Mouse (Mus musculus) hindlimb bud, embryonic 11.5 days (tissue): ENCODE measurements at regions not wholly inside any gene's neighbourhood (a gene's known extent, or its start where the extent isn't known, plus 50 kb on each side); places are given as distances from the start of the nearest gene placed in this dataset.

Experiments used
- DNase-seq: peaks from one replicate; pipeline ENCODE4 v3.0.0-alpha.2; 2012; ENCODE audit warnings: low read depth, low spot score; ENCODE audit errors: extremely low spot score

DNA sequence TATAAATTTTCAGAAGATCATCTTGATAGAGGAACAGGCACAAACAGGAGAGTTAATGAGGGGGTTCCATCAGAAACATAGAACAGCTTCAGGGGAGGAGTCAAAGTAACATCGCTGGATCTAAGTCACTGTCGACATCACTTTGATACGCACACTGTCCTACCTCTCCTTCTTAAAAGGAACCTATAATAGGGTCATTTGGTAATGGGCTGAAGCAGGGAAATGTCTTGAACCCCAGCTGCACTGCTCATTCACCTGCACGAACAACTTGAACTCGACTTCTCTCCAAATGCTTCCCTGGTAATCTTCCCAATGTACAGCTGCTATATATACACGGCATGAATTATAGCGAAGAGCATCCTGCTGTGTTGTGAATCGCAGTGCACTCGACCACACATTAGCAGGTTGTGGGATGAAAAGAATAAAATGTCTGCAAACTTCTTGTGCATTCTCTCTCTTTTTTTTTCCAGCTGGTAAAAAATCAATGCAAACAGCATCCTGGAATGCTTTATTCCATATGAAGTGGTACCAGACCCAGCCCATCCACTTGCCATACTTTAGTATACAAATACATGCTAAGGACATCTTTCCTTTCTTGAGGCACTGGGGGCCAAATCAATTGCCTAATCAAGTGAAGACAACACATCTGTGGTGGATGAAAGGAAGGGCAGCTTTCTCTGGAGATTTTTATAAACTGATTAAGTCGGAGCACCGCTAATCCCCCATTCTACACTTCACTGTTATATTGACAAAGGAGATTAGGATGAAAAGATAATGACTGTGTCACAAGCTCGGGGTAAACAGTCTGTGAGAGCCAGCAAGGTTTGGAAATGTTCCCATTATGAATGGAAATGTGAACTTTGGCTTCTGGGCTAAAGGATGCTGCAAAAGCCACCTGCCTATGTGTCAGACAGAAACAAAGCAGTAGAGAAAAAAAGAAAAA lies 325.6 kb upstream of the Itga1 start:
- DNase-seq, result no peak

DNA sequence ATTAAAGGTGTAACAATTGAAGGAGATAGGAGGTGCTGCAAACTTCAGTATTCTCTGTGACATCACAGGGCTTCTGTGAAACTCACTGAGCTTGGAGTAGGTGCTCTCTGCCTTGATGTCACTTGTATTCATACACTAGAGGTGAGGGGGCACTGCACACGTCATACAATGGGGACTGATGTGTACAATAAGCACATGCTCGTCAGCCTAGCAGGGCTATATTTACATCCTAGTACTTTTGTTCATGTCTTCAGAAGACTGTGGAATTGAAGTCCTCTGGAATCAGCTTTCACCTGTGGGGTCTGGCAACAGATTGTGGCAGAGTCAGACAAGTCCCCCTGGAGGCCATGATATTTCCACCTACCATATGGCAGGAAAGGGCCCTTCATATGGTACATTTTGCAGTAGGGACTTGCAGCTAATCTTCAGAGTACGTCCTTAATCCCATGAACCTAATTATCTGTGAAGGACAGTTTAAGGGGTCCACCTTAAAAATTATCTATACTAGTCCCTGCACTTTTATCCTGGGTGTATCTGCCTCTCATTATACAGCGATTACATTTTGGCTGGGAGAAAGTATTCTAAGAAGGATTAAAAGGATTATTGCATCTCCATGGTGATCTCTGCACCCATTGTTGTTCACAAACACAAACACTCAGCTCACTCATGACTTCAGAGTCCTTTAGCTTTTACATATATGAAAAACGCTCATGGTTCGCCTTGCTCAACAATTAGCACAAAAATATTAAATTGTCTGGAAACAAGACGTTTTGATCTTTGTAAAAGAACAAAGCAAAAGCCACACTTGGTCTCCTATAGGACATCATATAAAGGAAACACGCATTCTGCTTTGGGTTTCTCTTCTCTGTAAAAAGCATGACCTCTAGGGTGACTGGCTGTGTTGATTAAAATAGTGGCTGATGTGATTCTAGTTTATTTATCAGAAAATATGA lies 324.1 kb upstream of the Itga1 start:
- no peak for DNase-seq

DNA sequence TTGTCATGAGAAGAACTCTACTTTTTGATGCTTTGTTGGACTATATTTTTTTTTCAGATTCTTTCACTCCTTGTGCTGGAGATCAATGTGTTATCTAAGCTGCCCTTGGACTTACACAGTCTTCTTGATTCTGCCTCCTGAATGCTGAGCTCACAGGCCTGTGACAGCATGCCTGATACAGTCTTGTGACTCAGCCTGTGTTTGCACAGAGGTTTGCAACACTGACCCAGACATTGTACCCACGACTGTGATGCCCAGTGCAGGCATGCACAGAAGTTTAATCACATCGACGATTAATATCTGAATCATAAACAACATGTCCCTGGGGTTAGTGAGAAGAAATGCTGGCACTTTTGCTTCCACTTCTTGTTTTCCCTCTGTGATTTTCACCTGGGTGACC lies 322.0 kb upstream of the Itga1 start:
- DNase-seq, result no peak

DNA sequence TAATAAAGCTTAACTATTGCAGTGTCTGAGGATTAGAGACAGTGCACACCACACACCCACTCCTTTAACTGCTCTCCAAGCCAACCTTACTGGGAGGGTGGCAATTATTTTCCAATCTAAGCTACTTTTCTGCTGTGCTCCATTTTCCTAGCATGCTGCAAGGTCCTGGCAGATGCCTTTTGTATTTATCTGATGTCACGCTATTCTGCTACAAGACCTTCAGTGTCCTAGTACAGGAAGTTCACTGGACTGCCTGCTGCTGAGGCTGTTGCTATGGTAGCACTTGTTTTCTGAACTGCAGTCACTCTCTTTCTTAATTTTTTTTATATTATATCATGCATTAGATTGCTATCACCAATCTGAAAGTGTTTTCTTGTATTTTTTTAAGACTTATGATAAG lies 319.7 kb upstream of the Itga1 start:
- no peak for DNase-seq

DNA sequence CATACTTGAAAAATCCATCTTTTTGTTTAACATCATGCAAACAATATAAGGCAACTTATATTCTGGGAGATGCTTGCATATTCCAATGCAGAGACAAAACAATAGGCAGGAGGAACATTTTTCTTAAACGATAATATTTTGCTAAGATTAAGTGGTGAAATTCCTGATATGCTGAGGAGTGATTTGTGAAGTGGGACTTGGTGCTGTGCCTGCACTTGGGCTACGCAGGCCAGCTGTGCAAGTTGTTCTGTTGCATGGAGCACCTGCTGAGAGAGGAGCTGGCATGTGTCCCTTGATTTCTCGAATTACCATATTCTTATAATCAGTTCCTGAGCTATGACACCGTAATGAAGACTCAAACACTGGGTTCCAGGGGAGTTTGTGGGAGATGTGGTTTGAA lies 316.1 kb upstream of the Itga1 start:
- DNase-seq, result no peak

DNA sequence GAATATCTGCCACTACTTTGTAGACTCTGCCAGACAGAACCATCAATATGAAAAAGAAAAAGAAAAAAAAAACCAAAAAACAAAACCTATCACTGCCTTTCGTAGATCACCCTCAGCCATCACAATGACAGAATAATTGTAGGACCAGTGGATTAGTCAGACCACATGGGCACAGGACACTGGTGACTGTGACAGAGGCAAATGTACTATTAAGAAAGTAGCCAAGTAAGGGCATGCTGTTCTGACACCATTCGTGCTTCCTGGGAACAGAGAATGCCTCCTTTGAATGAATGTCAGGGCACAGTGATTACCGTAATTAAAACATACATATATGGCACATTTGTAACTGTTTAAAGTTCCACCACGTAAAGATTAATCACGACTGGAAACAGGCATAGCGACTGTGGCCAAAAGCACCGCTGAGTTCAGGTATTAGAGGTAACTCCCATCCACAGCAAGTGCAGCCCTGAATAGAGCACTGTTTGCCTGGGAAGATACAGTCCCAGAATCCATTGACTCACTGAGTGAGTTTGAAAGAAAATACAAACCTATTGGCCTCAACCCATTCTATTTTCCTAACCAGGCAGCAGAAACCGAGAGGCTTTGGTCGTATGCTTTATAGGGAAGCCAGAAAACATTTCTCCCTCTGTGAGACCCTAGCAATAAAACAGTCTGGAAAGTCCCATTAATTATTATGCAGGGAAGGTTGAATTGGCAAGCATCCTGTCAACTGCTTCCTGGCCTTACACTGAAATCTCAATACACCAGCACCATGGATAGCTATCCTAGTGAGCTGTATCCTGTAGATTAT lies 312.2 kb upstream of the Itga1 start:
- peak; percentile 8 for DNase-seq

DNA sequence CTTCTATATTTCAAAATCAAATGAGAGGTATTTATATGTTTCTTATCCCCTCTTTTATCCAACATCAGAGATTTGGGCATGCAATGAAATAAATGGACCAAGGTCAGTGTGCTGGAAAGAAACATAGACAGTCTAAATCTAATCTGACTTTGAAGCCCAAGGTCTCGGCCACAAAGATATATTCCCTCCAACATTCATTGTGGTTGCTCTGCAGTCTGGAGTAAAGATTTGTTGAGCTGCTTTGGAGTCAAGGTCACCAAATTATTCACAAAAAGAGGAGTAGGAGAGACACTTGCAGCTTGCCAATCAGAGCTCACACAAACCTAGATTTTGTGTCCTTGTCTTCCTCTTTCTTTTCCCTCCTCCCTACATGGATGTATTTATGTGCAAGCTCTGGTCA lies 304.2 kb upstream of the Itga1 start:
- no peak for DNase-seq

DNA sequence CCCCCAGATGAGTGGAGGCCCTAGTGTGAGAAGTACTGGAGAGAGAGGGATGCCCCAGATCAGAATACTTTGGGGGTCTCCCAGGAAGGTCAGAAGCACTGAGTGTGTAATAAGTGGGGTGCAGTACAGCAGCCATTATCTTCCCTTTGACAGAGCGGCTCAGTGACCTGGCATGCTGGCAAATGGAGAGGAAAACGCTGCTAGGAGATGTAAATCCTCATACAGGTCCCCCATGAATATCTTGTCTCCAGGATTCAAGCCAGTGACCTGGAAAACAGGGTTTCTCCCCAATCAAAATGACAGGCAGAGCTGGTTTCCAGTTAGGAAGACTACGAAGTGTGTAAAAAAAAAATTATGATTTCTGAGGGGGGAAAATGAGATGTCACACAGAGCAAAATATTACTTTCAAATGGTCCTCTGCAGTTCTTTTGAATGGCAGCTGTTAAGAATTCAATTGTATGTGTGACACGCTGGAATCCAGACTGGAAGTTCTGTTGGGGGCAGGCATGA lies 299.0 kb upstream of the Itga1 start:
- no peak for DNase-seq

DNA sequence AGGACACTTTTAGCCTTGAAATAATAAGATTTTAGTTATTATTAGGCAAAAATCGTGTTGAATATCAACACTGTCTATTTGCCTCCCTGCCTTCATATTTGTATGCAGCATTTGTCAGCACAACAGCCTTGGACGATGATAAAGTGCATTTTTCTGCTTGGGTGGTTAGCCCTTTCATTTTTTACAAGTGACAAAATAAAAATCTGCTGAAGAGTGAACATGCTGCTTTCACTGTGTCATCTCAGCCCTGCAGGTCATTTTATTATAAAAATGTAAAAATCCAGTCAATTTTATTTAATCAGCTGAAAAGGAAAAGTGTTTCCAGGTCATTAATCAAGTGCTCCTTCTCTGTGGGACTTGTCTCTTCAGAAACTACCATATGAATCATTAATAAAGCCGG lies 277.9 kb upstream of the Itga1 start:
- DNase-seq, result no peak

DNA sequence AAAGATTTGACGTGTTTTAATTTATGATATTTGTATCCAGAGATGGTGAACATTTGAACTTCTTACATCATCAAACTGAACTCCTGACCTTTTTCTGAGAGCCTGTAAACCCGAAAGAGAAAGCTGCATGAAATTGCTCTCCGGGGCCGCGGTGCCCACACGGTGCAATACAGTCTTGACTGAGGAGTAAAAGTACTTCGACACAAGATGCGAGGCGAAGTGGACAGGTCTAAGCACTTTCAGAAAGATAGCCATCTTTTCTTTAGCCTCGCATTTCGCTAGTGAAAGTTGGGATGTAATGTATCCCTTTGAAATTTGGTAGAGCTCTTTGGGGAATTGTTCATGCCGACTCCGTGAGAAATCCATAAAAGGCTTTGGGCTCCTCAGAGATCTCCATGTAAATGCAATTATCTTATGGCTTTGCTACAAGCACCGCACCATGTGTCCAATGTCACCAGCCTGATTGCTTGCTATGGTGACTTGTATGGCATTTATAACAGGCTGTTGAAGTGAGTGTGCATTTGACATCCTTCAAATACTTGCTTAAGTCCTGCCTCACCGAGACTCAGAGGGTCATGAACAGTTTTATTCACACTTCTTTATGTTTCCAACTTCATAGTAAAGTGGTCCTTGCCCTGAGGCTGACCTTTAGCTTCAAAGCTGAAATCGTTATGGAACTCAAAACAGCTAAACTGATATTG lies 274.6 kb upstream of the Itga1 start:
- no peak for DNase-seq

DNA sequence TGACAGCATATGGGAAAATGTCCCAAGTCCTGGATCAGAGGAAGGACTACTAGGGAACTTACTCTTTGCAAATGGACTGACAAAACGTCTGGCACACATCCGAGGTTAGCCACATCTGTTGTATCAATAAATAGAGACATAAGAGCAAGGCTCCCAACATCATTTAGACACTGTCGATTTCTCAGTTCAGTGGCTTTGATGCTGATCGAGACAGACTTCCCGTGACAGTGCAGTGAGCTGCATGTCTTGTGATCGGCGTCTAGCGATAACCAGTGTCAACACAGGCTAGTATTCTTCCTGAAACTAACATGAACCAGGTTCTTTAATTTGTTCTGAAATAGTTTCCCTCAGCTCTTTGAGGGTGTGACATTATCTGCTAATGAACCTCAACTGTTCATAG lies 259.7 kb upstream of the Itga1 start:
- DNase-seq, result no peak

DNA sequence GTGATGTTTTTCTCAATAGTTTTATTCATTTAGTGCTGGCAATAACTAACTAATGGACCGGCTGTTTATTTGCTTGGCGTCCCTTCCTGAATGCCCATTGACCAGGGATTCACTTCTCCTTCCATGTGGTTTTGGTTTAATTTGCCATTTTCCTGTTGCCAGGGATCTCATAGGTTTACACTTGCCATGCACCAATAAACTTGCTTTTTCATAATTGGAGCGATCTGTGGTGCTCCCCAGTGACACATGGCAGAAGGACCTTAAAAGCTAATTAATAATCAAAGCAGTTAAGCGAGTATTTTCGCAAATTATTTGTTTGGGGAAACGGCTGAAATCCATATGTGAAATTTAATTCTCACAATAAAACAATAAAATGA lies 245.2 kb upstream of the Itga1 start:
- no peak for DNase-seq

DNA sequence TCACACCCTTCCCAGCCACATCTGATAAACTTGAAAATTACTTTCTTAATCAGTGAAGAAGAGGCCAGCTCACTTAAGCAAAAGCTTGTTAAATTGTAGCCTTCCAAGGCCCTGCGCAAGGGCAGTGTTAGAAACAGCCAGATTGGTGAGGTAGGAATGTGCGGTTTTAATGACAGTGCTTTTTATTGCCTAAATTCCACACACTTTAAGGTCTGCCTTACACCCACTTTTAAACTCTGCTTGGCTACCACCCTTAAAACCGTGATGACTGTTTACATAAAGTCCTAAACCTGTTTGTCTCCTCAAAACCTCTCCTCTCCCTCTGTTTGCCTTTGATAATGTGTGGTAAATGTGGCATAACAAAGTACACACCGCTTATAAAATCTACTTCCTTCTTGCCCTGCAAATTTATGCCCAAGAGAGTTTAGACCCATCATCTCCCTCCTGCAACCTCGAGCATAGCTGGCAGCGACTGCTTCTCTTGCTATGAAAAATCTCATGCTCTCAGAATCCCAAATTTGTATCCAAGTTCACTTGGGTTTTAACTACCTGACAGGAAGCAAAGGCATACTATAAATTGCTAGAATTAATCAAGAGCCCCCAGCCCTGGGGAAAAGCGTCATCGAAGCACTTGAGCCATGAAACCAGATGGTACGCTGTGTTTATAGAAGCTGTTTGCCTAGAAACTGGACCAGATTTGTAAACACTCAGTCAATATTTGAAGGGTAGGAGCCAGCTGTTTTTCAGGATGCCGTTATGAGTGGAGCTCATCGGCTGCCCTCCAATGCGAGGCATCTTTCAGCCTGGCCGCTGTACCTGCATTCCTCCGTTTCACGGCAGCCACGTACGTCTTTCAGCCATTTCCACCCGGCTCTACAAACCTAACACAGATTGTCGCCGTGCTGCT lies 244.6 kb upstream of the Itga1 start:
- peak; percentile 41 for DNase-seq

DNA sequence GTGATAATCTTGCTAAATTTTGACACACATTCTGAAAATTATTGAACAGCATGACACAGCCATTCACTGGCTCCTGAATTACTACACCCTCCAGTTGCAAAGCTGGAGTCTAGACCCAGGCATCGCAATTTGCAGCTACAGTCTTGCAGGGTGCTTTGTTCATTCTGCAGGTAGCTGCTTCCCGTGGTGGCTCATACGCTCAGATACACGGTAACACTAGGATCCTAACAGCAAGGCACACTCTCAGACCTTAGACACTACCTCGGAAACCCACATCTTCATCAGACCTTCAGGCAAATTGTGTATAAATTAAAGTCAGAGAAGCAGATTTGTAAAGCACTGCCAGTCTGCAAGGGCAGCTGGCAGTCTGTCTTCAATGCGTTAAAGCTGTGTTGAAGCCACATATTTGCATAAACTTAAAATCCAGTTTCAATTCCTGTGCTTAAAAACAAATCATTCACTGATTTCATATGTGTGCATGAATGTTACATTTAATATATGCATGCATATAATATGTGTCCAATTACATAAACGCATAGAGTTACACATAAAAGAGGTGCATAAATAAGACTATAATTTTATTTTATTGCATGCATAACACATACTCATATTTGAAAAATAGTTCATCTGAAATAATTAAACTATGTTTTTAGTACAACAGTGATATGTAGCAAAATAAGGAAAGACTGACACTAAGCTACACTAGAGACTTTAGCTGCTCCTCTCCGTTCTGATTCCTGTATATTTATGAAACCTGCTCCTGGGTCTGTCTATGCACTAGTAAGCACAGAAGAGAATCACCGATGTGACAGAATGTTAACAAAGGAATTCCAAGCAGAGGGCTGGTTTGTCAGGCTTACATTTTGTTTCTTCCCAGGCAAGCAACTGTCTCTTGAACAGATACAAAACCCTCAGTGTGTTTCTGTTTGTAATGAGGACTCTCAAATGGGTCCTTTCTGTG lies 227.5 kb upstream of the Itga1 start:
- DNase-seq, result no peak

DNA sequence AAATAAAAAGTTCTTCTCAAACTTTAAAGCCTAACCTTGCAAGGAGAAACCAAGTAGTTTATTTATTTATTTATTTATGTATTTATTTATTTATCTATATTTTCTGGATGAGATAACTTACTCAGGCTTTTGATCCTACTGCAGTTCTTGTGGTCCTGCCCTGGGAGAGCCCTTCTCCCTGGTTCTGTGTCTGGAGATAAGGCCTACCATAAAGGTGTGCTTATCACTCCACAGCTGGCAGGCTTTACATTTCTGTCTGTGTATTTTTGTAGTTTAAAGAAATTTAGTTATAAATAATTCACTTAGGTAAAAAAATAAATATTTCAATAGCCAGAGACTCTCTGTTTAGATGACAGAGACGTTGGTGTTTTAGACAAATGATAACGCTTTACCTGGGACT lies 224.5 kb upstream of the Itga1 start:
- no peak for DNase-seq

DNA sequence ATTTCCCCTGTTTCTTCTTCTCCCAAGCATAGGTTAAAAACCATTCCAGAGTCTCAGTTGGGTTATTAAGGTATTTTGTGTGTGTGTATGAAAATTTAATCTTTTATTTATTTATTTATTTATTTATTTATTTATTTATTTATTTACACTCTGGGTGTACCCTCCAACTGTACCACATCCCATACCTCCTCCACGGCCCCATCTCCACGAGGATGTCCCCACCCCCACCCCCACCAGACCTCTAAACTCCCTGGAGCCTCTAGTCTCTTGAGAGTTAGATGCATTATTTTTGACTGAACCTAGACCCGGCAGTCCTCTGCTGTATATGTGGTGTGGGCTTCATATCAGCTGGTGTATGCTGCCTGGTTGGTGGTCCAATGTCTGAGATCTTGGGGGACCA lies 214.9 kb upstream of the Itga1 start:
- DNase-seq, result no peak

DNA sequence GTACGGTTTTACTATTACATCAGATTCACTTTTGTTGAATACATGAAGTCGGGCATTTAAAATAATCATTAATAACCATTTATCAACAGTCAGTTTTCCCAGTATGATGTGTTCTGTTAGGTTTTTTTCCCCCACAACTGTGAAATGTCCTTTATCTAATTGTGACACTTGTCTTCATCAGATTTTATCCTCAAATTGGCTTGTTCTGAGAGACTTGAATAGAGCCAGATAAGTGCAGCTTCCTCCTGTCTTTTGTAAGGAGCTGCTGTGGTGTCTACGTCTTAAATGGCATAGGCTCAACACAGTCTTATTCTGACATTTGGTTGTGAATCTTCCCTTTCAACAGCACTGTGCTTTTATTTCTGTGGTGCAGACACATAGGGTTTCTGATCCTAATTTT lies 206.8 kb upstream of the Itga1 start:
- no peak for DNase-seq

DNA sequence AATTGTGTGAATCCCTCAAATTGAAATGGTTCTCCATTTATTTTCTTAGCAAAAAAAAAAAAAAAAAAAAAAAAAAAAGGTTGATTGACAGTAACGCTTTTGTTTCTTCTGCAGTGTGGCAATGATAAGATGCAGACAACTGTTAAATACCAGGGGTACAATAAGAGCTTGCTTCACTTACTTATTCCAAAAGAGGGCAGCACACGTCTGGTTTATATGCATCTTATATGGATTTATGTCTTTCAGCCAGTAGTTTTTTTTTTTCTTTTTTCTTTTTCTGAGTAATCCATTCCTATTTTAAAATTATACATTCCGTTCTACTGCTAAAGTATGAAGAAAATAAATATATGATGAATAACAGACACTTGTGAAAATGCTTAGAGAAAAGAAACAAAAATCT lies 185.6 kb upstream of the Itga1 start:
- DNase-seq, result no peak
